Mouse (Mus musculus) olfactory bulb, adult 2 months (tissue): ENCODE measurements around the gene Col4a1. TPM values are rescaled to one million over a fixed set of nuclear protein-coding genes. Genes with fewer than 3 reads are reported as not detected.

Source experiments
- H3K27ac ChIP-seq: fragments of 200-500 bp; 2 replicates; pipeline ENCODE4 v1.5.1; 2012; ENCODE audit warnings: low read depth, low read length; ENCODE audit not compliant: insufficient read depth
- H3K4me1 ChIP-seq: fragments of 200-500 bp; 2 replicates; pipeline ENCODE4 v1.6.1; 2012; ENCODE audit warnings: low read length; ENCODE audit not compliant: control insufficient read depth, insufficient read depth
- H3K4me3 ChIP-seq: fragments of 200-500 bp; 2 replicates; pipeline ENCODE4 v1.5.1; 2012; ENCODE audit warnings: mild to moderate bottlenecking, low read depth, low read length, moderate library complexity; ENCODE audit not compliant: insufficient read depth
- CTCF ChIP-seq: fragments of 200-500 bp; IDR thresholded peaks from 2 replicates; pipeline ENCODE4 v1.5.1; 2012; ENCODE audit warnings: low read depth, mild to moderate bottlenecking, low read length, moderate library complexity; ENCODE audit not compliant: insufficient read depth
- POLR2A ChIP-seq: fragments of 200-500 bp; IDR thresholded peaks from 2 replicates; pipeline ENCODE4 v1.6.1; 2012; ENCODE audit warnings: mild to moderate bottlenecking, low read depth, low read length, moderate library complexity; ENCODE audit not compliant: insufficient read depth
- WGBS: fragments of 180-500 bp; shearing (Covaris S2); methylation state at CpG from one replicate; pipeline ENCODE4 v1.1.7; 2018; 5-methylcytosine and 5-hydroxymethylcytosine counted together
- polyA plus RNA-seq: library from polyadenylated mRNA; stranded (reverse); fragments of >200 nt; gene quantifications from 2 replicates; pipeline ENCODE4 v1.2.4, GENCODE M21; 2012; ENCODE audit warnings: low replicate concordance; ENCODE audit not compliant: missing spikeins, insufficient read depth, insufficient read length

Gene Col4a1
- polyA plus RNA-seq, 1 experiment = not detected

DNA sequence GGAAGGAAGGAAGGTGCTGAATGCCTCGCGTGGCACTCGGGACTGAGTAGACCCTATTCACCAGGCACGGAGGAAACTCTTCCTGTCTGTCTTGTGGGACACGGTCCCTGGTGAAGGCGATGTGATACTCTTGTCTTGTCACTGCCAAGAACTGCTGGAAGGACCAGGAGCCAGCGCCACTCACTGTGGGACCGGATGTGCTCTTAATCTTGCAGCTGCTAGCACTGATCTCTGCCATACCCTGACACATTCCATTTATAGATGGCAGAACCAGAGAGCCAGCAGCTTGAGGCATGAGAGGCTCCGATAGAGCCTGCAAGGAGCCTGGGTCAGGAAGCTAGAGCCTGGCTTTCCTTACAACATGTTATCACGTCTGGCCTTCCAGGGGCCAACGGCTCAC, 36.0 kb upstream of the Col4a1 start:
- Histone ChIP-seq H3K4me3 (no peak overlapping the region), H3K4me1 (peaks cover 27% of the 10 kb centered on the region), H3K27ac (no peak overlapping the region)
- 85% methylated on average over 11 of the region's 11 CpGs for WGBS
- no peak for TF ChIP-seq POLR2A

DNA sequence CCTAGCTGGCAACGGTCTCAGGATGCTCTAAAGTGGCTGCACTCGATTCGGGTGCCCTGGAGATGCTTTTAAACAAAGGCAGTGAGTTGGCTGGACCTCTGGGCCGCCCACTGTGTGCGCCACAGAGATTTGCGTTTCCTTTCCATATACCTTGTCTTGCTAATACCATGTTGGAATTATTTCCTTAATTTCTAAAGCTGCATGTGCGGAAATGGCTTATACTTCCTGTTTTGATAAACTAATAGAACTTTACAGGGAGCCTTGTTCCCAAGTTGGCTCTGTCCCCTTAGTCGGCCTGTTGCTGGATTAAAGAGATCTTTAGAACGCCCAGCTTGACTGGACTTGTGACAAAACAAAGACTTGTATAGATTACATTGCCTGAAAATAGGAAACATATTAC, 35.1 kb upstream of the Col4a1 start:
- 76% methylated on average over 9 of the region's 9 CpGs for WGBS
- no peak overlapping the region for H3K27ac ChIP-seq
- peaks cover 24% of the 10 kb centered on the region for H3K4me1 ChIP-seq
- TF ChIP-seq CTCF (no peak), POLR2A (no peak)
- no peak overlapping the region for H3K4me3 ChIP-seq

DNA sequence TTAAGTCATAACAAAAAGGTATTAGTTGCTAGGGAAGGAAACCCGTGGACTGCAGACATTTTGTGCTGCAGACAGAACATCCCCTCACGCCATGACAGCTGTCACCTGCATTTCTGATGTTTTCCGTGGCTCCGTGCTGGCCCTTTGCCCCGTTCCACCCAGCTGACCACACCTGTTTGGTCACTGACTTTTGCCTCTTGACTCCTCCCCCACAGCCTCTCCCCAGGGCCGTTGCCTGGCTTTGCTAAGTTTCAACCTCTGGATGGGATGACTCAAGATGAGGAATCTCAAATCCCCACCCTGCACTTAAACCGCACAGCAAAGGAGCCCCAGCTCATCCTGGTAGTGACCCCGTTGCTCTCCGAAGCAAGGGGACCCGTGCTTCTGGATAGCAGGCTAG, 33.6 kb upstream of the Col4a1 start:
- TF ChIP-seq CTCF (no peak), POLR2A (no peak)
- 92% methylated on average over 10 of the region's 10 CpGs for WGBS
- H3K4me1 ChIP-seq = peaks cover 17% of the 10 kb centered on the region
- H3K4me3 ChIP-seq = no peak overlapping the region
- H3K27ac ChIP-seq = no peak overlapping the region

DNA sequence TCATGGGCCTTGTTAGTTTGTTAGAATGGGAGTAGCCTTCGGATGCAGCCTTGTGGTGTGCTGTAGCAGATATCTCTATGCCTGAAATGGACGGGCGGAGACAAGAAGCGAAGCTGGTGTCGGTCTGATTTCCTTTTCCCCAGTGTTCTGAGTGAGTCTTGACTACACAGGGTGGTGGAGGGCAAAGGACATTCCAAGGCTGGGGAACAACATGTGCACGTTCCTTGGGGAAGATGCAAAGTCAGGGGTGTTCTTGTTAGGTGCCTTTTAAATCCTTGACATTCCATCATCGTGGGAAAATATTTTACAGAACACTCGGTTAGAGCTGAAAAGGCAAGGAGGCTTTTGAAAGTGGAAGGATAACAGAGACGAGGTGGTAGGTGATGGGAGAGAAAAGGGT, 31.8 kb upstream of the Col4a1 start:
- TF ChIP-seq CTCF = no peak
- no peak overlapping the region for H3K4me3 ChIP-seq
- H3K4me1 ChIP-seq = peaks cover 17% of the 10 kb centered on the region
- no peak overlapping the region for H3K27ac ChIP-seq
- WGBS = 80% methylated on average over 9 of the region's 9 CpGs

DNA sequence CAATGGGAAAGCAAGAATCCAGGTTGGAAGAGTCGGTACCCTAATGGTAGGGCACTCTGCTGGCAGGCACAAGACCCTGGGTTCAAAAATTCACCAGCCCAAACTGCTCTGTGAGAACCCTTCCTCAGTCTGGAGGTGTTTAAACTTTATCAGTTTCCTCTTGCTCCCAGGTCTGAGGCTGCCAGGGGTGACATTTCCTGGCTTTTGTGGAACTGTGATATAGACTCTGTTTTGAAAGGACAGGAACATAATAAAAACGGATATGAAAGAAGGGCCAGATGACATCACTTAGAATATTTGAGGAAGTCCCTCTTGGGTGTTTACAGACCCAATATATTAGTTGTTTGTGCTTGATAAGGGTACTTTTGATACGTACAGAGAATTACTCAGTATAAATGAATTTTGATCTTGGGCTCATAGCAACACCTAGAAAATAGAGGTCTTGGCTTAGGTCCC, 28.5 kb upstream of the Col4a1 start:
- Histone ChIP-seq H3K4me3 (no peak overlapping the region), H3K27ac (no peak overlapping the region), H3K4me1 (peaks cover 20% of the 10 kb centered on the region)
- WGBS = 80% methylated on average over 3 of the region's 3 CpGs
- no peak for TF ChIP-seq POLR2A

DNA sequence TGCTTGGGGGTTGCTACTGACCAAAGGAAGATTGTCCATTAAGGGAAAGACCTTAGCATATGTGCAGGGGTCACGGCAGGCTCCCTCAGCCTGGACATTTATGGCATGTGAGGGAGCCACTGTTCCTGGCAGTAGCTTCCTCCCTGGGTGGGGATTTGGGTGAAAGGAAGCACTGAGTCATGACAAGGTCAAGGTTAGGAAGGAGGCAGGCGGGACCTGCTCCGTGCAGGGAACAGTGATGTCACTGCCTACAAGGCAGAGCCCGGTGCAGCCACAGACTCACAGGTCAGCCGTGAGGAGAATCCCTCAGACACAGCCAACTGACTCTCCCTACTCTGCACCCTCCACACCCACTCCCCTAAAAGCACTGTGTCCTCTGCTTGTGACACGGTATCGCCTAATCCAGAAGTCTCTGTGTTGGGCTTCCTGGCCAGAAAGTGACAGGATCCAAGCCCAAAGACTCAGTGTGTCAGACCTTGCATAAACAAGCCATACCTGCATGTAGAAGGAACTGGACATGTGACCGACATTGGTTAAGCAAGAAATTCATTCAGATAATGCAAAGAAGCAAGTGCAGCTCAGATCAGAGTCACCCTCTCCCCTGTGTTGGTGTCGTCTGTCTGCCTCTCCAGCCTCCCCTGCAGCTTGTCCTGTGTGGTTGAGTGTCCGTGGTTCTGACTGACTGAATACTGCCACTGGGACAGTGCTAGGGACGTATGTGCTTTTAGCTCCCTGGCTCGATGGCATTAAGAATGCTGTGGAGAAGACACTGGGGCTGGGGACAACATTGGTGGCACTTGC, 27.9 kb upstream of the Col4a1 start:
- 85% methylated on average over 12 of the region's 12 CpGs for WGBS
- H3K4me3 ChIP-seq = no peak overlapping the region
- no peak overlapping the region for H3K27ac ChIP-seq
- peaks cover 20% of the 10 kb centered on the region for H3K4me1 ChIP-seq
- TF ChIP-seq CTCF (no peak), POLR2A (no peak)

DNA sequence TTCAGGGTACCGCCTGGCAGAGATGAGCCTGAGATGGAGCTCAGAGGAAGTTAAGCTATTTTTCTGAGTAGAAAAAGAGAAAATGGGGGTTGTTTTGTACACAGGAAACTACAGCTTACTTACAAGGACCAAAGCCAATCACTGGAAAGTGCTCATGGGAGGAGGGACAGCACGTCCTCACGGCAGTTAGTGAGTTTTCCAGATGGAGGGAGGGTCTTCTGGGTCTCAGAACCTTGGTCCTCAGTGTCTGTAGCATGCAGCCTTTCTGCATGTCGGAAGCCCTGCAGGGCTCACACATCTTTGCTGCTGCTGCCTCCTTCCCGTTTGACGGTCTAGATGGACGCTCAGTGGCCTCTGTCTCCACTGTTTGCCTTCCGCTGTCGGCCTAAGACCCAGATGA, 25.9 kb upstream of the Col4a1 start:
- 84% methylated on average over 9 of the region's 9 CpGs for WGBS
- peaks cover 14% of the 10 kb centered on the region for H3K4me1 ChIP-seq
- no peak overlapping the region for H3K4me3 ChIP-seq
- H3K27ac ChIP-seq = no peak overlapping the region
- TF ChIP-seq POLR2A (no peak), CTCF (no peak)

DNA sequence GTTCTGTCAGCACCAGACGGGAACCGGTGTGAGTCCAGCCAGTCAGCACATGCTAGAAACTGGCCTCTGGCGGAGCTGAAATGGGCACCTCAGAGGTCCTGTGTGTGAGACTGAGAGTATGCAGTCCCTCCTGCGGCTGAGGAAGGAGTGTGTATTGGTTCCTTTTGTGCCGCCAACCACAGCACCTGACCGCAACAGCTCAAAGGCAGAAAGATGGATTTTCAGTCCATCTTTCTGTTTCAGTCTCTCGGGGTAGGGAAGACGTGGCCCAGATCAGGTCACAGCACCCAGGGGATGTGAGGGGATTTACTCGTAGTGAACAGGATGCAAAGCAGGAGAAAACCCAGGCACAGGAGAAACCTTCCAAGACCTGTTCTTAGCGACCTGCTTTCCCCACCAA, 25.0 kb upstream of the Col4a1 start:
- Histone ChIP-seq H3K27ac (no peak overlapping the region), H3K4me3 (no peak overlapping the region), H3K4me1 (peaks cover 14% of the 10 kb centered on the region)
- TF ChIP-seq CTCF = no peak
- TF ChIP-seq POLR2A = no peak
- WGBS = 95% methylated on average over 10 of the region's 10 CpGs

DNA sequence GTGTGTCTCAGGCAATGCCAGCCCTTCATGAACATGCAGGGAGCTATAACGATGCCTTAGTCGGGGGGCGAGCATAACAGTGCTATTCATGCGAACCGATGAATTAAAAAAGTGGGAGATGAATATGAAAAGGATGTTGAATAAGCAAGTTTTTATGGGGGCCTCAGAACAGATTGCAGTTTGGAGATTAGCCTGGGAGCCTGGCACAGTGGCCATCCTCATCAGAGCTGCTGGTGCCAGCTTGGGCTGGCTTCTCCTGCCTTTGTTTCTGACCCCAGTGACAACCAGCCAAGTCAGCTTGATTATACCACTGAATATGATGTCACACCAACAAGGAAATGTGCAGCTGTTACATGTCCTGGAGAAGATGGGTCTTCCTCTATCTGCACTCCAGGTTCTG, 23.7 kb upstream of the Col4a1 start:
- TF ChIP-seq POLR2A (no peak), CTCF (no peak)
- Histone ChIP-seq H3K4me1 (peaks cover 14% of the 10 kb centered on the region), H3K4me3 (no peak overlapping the region), H3K27ac (no peak overlapping the region)
- 55% methylated on average over 5 of the region's 5 CpGs for WGBS

DNA sequence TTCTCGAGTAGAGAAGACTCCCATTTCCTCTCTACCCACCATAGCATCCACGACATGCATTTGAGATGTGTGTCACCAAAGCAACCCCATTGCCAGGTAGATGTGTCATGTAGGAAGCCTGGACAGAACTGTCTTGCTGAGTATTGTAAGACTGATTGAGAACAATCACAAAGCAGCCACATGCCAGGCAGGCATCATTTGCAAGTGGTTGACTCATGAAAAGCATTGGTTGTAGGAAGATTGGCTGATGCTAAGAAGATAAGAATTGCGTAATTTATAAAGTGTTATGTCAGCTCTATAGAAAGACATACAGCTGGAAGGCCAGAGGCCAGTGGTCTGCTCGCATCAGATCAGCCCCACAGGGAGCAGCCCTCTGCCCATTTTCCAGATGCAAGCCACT, 22.6 kb upstream of the Col4a1 start:
- WGBS = 92% methylated on average over 4 of the region's 4 CpGs
- no peak for TF ChIP-seq POLR2A
- TF ChIP-seq CTCF = no peak
- H3K27ac ChIP-seq = no peak overlapping the region
- H3K4me3 ChIP-seq = no peak overlapping the region
- H3K4me1 ChIP-seq = peaks cover 11% of the 10 kb centered on the region
